Mouse (Mus musculus): Measurements from ENCODE around the gene Capg.

The Capg gene

DNA sequence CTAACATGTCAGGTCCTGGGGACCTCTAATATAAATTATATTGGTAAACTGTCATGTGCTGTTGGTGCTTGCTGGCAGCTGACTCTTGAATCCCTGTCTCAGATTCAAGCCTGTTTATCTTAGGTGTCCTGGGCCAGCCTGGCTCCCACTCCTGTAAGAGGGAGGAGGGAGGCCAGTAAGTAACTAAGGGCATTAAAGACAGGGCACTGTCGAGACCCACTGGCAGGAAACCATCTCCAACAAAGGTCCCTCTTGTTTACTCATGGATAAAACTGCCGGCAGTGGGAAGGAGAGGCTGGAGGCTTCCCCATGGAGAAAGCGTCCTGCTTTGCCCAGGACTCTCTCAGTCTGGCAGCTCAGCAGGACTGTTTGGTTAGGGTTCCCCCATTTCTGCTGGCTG is 27.6 kb downstream of the Capg start:
- no peak for DNase-seq

DNA sequence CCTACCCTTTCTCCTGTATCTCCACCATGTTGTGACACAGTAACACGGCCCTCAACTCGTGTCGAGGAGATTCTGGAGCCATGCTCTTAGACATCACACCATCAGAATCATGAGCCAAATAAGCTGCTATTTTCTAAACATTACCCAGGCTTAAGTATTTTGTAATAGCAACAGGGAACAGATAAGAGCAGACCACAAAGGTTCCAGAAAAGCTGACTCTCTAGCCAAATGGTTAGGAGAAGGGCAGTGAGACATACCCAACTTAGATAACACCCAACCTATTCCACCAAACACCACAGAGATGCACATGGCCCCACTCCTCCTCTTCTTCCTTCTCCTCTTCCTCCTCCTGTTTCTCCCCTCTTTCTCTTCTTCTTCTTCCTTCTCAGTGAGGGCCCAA is 31.9 kb downstream of the Capg start:
- no peak for DNase-seq

DNA sequence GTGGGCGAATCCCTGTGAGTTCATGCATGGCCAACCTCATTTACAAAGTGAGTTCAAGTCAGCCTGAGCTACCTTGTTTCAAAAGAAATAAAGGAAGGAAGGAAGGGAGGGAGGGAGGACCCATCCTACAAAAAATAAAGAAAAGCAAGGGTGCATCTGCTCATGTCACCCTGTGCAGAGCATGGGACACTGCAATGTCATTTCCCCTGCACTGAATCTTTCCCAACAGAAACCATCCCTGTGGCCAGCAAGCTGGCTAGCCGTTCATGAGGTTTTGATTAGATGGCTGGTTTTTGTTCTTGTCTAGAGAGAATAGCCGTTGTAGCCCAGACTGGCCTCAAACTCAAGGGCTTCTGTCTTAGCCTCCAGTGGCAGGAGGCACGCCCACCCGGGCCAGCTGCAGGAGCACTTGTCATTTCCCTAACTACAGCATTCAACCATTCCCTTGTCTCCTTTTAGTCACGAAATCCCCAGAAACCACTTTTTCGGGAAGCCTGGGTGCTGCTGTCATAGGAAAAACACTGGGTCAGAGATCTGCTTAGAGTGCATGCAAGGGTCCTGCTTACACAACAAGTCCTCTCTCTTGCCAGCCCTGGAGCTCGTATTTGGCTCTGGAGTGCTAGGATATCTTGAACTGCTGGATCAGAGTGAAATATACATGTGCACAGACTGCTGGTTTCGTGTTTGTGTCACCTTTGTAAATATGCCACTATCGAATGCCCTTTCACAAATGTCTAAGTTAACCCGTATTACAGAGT is 37.6 kb downstream of the Capg start:
- DNase-seq: no peak

DNA sequence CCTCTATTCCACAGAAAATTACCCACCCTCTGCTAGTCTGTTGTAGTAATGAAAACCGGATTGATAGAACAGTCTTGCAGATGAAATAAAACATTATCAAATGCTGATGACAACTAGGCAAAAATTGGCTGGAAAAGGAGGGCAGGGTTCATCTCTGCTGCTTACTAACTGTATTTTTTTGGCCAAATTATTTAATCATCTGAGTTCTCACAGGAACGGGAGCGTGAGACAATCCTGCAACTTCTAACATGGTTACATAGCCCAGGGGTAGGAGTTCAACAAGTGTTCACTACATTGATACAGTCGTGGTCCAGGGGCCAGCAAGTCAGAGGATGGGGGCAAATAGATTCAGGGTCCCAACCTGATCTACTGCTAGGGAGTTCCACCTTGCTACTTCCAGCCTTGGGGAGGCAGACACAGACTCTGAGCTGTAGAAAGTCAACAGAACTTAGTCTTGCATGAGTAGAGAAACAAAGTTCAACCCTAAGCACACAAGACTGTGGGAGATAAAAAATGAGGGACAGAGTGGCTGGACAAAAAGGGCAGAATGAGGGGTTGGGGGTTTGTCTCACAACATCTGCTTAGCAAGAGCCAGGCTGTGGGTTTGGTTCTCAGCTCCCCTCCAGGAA is 39.1 kb downstream of the Capg start:
- DNase-seq: no peak

DNA sequence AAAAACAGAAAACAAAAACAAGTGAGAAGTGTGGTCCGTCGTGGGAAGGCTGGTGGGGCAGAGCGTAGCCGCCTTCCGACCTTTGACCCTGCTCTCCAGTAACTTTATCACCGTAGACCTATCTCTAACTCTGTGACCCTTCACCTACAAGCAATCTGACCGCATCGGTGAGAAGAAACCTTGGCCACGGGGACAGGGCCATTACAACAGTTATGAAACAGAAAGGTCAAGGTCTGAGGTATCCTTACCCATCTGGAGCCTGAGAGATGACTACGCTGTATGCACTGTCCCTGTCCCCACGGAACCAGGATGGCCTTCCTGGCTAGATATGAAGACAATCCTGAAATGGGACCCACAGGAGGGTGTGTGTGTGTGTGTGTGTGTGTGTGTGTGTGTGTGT is 40.0 kb downstream of the Capg start:
- DNase-seq: peak; percentile 32

DNA sequence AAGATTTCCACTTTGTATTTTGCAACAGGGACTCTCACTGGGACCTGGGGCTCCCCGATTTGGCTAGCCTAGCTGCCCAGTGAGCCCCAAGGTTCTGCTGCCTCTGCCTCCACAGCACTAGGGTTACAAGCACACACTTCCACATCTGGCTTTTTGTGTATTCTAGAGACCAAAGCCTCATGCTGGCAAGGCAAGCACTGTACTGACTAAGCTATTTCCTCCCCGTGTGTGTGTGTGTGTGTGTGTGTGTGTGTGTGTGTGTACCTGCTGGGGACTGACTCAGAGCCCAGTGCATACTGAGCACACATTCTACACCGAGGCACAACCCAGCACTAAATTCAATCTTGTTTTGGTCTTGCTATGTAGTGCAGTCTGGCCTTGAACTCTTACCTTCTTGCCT is 42.5 kb downstream of the Capg start:
- no peak for DNase-seq

DNA sequence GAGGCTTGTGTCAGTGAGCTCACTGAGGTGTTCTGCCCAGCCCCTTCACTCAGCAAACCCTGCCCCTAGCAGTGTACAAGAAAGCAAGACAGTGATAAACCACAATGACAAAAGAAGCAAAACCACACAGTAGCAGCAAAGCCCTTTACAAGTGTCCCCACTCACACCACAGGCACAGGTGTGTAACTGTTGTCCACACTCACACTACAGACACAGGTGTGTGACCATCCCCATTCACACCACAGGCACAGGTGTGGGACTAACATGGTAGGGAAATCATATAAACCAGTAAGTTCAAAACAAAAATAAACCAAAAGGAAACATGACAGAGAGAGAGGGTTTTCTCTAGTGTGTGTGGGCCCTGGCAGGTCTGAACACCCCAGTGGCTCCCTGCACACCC is 44.1 kb downstream of the Capg start:
- no peak for DNase-seq

DNA sequence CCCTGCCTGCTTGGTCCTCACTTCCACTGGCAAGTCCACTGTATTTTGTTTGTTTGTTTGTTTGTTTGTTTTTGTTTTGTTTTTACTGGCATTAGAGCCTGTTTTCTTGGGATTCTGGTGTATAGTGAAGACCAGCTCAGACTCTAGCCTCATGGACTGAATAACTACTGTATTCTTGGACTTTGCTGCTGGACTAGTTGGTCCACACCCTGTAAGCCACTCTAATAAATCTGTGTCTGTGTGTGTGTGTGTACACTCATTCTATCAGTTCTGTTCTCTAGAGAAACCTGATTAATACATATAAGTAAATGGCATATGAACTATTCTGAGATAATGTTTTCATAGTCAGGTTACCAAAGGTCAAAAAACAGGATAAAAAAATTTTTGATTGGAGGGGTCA is 45.9 kb downstream of the Capg start:
- no peak for DNase-seq

DNA sequence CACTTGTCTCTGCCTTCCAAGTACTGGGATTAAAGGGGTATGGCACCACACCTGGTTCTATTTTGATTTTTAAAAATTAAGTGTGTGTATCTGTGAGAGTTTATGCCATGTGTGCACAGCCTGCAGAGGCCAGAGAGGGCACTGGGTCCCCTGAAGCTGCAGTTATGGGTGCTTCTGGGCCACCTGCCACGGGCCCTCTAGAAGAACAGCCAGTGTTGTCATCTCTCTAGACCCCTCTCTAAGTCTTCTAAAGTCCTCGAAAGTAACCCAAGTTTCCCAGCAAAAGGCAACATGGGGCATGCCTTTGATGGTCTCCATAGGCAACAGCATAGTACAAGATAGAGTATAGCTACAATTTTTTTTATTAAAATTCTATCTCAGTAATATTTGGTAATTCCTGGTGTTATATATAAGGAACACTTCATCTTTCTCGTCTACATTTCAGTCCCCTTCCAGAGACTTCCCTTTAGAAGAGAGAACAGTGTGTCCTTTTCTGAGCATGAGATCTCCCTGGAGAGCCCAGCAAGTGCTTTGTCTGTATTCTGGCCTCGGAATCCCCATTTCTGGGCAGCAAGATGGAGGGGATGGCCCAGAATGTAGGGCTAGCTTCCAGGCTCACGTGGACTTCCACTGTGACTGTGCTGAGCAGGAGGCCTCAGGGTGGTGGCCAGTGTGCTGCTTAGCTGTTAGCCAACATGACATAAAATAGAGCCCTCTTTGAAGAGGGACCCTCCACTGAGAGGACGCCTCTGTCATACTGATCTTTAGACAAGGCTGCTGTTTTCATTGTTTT is 49.0 kb downstream of the Capg start:
- DNase-seq: no peak

DNA sequence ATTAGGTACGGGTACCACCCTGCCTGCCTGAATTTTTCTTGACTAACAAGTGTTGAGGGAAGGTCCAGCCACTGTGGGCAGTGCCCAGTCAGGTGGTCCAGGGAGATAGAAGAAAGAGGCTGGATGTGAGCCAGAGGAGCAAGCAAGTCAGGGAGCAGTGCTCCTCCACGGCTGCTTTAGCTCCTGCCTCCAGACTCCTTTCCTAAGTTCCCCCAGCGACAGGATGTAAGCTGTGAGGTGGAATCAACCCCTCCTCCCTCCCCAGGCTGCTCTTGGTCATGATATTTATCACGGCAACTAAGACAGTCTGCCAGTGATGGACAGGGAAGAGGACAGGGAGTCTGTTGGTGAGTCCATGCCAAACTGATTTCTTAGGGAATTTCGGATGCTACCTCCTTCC is 49.7 kb downstream of the Capg start:
- DNase-seq: no peak

DNA sequence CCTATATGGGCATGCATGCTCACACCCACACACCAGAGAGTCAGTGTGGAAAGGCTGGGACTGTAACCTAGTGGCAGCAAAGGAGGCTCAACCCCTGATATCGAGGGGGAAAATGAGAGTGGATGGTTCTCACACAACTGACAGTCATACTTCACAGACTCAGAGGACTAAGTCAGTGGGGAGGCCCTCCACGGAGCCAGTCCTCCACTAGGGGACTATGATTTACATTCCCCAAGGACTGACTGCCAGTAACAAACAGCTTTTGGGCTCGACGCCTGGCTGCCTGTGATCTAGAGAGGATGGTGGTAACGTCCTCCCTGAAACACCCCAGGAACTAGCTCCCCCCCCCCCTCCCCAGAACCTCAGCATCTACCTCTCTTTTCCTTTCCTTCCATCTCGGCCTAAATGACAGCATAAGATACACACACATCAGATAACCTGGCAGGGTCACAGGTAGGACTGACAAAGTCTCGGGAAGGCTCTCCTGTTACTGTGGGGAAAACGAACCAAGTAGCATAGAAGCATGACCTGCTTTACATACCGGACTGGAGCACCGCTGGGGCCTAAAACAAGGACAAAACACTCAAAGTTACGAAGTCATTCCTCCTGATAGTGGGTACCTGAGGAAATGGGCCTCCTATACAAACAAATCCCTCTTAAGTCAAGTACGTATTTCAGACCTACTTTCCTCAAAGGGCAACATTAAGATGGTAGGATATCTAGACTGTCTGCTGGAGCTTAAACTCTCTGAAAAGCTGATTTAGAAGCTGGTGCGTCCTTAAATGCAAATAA is 53.1 kb downstream of the Capg start:
- peak; percentile 28 for DNase-seq

DNA sequence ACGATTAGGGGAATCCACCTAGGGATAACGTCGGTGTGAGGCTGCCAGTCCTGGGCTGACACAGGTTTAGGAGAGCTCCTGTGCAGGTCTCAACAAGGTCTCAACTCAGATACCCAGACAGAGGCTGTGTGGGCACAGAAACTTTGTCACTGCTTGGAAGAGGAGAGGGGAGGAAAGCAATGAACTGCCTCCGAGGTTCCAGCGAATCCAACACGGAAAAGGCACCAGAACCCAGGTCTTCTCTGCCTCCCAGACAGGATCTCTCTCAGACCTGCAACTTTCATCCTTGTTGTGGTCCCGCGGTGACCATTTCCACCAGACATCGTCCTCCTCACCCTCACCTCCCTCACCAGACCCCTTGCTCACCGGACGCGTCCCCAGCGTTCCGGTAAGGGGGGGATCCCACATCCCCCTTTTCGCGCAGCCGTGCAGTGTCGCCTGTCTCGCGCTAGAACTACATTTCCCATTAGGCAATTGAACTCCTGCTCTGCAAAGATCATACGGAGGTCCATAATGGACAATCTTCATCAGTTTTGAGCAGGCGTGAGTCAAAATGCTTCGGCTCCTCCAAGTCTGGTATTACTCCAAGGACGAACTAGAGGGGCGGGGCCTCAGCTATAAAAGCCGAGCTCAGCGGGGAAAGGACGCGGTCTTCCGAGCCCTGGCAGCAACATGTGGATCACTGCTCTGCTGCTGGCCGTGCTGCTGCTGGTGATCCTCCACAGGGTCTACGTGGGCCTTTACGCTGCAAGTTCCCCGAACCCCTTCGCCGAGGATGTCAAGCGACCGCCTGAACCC is 54.0 kb downstream of the Capg start, which contains the start of the genes Elmod3 and Retsat:
Elmod3 (minus strand) TSS at position 458 of the 798 bp plus-strand sequence.
Retsat (plus strand) TSS at position 520 of the 798 bp plus-strand sequence.
- DNase-seq: peak; percentile 96

DNA sequence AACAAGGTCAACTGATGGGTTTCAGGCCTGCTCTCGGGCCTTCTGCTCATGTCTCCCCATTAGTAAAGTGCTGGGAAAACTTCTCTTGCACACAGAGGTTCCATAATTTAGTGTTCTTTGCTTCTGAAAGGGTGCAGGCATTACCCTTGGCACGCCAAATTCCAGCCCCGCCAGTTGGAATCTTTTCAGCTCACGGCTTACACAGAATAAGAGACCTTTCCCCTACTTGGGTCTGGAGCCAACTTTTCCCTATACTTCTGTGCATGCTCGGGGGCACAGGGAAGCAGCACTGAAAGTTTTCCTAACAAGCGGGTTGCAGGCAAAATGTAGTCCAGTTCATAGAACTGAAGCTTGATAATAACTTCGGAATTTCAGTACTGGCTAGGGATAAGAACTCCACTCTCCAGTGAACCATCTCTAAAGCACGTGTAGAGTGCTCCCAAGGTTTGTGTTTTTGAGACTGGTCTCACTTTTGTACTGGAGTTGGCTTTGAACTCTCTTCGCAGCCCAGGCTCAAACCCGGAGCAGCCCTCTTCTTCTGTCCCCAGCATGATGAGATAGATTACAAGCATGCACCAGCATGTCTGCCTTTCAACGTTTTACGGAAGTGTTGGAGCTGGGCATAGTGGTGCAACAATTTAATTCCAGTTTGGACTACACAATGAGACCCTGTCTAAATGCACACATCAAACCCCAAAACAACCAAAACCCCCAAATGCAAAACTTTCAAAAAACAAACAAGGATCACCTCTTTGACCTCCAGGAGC is 54.8 kb downstream of the Capg start:
- DNase-seq: no peak

DNA sequence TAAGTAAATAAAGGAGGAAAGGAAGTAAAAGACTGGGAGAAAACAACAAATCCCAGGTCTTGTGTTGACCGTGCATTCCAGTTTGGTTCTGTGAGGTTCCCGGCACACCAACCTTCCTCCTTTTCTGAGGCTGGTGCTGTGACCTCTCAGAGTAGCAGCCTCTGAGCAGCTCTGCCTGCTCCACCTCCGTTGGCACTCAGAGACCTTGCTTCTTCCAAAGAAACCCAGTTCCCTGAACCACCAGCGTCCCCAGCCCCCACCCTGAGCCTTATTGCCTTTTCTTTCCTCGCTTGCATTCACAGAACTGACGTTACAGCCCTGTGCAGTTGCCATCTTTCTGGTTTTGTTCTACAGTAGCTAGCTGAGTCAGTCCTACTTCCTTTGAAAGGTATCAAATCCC is 56.0 kb downstream of the Capg start:
- DNase-seq: no peak

DNA sequence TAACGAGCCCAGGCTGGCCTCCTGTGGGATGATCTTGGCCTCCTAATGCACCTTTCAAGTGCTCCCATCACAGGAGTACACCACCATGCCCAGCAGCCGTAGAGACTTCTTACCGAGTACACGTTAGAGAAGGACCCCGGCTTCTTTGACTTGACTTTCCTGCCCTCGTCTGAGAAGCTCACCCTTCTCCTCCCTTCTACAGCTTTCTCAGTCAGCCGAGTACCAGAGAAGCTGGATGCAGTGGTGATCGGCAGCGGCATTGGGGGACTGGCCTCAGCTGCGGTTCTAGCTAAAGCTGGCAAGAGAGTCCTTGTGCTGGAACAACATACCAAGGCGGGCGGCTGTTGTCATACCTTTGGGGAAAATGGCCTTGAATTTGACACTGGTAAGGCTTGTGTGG is 56.6 kb downstream of the Capg start:
- no peak for DNase-seq

DNA sequence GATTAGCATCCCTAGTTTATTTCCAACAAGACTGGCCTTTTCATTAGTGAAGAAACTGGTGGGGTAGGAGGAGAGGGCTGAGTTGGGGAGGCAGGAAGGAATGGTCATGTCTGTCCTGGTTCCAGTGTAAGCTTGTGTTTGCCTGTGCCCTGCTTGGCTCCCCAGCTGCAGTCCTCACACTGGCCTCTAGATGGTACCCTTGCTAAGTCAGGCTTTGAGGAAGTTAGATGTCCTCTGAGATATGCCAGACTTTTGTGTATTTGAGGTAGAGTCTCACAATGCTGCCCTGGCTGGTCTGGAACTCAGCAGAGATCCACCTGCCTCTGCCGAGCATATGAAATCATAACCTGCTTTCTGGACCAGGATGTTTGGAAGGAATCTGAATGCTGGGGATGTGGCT is 57.5 kb downstream of the Capg start:
- peak; percentile 91 for DNase-seq

DNA sequence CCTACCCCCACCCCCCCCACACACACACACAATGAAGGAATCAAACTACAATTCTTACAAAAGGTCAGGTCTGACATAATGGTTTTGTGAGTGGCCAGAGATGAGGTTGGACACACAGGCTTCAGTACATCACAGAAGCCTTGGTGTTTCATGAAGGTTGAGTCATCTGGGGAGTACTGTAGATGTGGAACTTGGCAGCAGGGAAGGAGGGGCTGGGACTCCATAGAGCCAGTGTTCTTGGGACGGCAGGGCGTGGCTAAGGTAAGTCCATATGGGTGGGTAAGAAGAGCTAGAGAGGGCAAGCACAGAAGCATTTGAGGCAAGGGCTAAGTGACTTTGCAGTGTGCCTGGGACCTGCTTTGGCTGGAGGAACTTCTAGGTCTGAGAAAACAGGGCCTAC is 59.9 kb downstream of the Capg start:
- no peak for DNase-seq

DNA sequence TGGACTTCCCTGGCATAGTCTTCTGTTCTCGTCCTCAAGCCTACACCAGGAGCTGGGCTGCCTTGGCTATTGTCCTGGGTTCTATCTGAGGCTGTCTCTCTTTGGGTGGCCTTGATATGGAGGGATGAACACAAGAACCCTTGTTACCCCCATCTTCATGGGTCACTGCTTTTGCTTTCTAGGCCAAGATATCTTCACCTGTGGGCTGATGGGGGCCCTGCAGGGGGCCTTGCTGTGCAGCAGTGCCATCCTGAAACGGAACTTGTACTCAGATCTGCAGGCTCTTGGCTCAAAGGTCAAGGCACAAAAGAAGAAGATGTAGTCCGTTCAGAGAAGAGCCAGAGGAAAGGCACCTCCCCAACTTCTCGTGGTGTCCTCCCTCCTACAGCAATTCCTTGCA is 62.9 kb downstream of the Capg start:
- DNase-seq: peak; percentile 55

DNA sequence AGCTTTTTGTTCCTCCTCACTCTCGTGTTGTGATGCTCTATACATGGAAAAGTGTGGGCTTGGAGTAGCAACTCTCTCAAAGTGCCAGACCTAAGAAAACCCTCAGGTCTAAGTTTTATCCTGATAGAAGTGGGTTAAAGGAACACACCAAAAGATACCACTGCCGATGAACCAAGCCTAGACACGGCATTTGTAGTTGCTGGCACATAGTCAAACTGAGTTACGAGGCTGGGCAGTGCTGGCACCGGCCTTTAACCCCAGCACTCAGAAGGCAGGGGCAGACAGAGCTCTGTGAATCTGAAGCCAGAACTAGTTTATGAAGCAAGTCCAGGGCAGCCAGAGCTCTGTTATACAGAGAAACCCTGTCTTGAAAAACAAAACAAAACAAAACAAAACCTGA is 63.5 kb downstream of the Capg start:
- peak; percentile 53 for DNase-seq

DNA sequence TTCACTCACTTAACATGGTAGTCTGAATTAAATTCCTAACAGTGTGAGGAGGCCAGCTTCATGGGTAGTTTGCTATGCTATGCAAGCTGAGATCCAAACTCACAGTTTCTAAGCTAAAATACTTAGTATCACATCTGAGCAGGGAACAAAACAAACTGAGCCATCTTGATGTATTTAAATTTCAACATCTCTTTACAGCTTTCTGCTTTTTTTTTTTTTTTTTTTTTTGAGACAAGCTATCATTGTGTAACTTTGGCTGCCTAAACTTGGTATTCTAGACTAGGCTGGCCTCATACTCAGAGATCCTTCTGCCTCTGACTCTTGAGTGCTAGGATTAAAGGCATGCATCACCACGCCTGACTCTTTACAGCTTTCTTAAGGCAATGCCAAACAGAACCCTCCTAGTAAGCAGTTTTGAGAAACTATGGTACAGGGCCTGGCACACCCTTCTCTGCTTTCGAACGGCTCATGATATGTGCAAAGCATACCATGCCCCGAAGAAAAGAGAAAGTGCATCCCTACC is 64.5 kb downstream of the Capg start:
- no peak for DNase-seq

DNA sequence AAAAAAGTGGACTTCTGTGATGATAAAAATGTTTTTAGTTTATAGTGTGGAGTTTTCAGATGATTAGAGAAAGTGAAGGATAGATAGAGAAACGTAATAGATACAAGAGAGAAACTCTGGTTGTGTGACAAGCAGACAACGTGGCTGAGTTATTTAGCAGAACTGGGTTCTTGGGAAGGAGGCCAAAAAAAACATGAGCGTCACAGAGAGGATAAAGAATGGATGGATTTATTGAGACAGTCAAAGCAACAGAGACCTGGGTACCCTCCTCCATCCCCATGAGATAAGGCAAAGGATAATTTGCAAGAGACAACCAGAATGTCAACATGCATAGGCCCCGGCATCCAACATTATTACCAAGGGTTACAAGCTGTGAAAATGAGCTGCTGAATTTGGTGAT is 66.1 kb downstream of the Capg start:
- no peak for DNase-seq

Measured in kidney, adult 18-20 months (tissue).